Mouse (Mus musculus) CH12.LX (cell line): Measurements from ENCODE around the gene Pitx3.

Source experiments
- EP300 ChIP-seq: IDR thresholded peaks from 2 replicates; pipeline ENCODE4 v1.6.1; 2011; ENCODE audit warnings: low read length, improper control_type of control experiment
- MAFK ChIP-seq: IDR thresholded peaks from 2 replicates; pipeline ENCODE4 v1.6.1; 2011; ENCODE audit warnings: low read length, improper control_type of control experiment; ENCODE audit not compliant: insufficient replicate concordance
- MAX ChIP-seq: IDR thresholded peaks from 2 replicates; pipeline ENCODE4 v1.6.1; 2011; ENCODE audit warnings: low read length, improper control_type of control experiment
- MXI1 ChIP-seq: IDR thresholded peaks from 2 replicates; pipeline ENCODE4 v1.6.1; 2011; ENCODE audit warnings: mild to moderate bottlenecking, low read depth, low read length, improper control_type of control experiment
- POLR2A ChIP-seq: IDR thresholded peaks from 2 replicates; pipeline ENCODE4 v1.6.1; 2011; ENCODE audit warnings: low read depth, mild to moderate bottlenecking, improper control_type of control experiment, low read length
- RCOR1 ChIP-seq: conservative IDR thresholded peaks from 2 replicates; pipeline ENCODE4 v1.6.1; 2012; ENCODE audit warnings: low read depth, mild to moderate bottlenecking, inconsistent platforms, low read length, improper control_type of control experiment
- TCF12 ChIP-seq: IDR thresholded peaks from 2 replicates; pipeline ENCODE4 v1.6.1; 2014; ENCODE audit warnings: low read depth, mild to moderate bottlenecking, inconsistent platforms, low read length, improper control_type of control experiment
- UBTF ChIP-seq: IDR thresholded peaks from 2 replicates; pipeline ENCODE4 v1.6.1; 2012; ENCODE audit warnings: low read depth, mild to moderate bottlenecking, inconsistent platforms, low read length, improper control_type of control experiment, moderate library complexity

DNA sequence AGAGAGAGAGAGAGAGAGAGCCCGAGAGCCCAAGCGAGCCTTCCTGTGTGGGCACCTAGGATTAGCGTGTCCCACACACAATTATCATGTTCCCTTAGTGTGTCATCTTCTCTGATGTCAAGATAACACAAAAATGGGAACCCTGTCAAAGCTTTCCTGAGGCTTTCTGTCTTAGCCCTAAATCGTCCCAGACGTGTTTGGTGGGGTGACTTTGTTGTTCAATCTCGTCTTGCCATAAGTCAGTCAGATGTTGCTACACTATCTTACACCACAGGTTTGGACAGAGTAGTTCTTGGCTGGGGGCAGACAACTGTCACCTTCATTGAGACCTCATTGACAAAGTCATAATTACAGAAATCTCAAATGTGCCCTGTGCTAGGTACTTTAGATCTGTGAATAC, 15.5 kb downstream of the Pitx3 start:
- TF ChIP-seq TCF12 (no peak), MXI1 (no peak), MAX (no peak), MAFK (no peak), RCOR1 (no peak), EP300 (no peak), POLR2A (no peak), UBTF (no peak)
